Mouse (Mus musculus) thymus, adult 2 months (tissue): ENCODE measurements around the gene Ufd1.

Experiments
- CTCF ChIP-seq: fragments of 200-500 bp; IDR thresholded peaks from 2 replicates; pipeline ENCODE4 v1.5.1; 2012; ENCODE audit warnings: mild to moderate bottlenecking, control low read depth, low read length, moderate library complexity, borderline replicate concordance; ENCODE audit not compliant: control insufficient read depth, poor library complexity, insufficient read depth; ENCODE audit errors: extremely low read depth
- POLR2A ChIP-seq: fragments of 200-500 bp; IDR thresholded peaks from 2 replicates; pipeline ENCODE4 v1.6.1; 2012; ENCODE audit warnings: mild to moderate bottlenecking, low read length, control low read depth, moderate library complexity; ENCODE audit not compliant: control insufficient read depth, poor library complexity, insufficient read depth; ENCODE audit errors: extremely low read depth

DNA sequence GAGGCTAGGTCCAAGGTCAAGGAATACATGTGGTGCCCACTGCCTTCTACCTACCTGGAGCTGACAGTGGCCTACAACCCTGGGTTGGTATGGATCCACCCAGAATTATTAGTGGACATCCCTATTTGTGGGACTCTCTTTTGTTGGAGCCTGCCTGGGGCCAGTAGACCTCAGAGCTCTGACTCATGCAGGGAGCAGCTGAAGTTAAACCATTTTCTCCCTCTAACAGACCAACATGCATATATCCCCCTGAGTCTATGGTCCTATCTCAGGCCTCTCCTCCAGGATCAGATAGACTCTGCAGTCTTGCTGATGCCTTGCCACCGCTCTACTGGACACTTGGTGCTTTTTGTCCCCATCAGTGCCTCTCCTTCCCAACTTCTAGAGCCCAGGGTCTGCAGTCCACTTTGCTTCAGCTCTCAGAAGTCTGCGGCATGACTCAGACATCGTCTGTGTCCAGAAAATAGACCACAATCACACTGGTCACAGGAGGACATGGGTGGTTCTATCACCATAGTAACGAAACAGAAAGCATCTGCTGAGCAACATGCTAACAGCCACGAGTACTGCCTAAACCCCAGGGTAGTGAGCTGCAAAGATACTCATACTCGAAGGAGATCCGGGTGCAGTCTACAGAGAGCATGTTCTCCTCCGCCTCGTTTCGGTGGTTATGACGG is 16.2 kb upstream of the Ufd1 start:
- no peak for TF ChIP-seq CTCF
- no peak for TF ChIP-seq POLR2A
